Mouse (Mus musculus) hindbrain, embryonic 15.5 days (tissue): ENCODE measurements around the gene Gpr139. TPM values are rescaled to one million over a fixed set of nuclear protein-coding genes. Genes with fewer than 3 reads are reported as not detected.

Experiments
- ATAC-seq: fragments of 200-750 bp; cut with Nextera tagmentation; 2 replicates; pipeline ENCODE4 v1.8.0; 2017; ENCODE audit warnings: low read depth, moderate number of reproducible peaks, moderate TSS enrichment; ENCODE audit not compliant: low FRiP score
- H3K27ac ChIP-seq: fragments of 300-500 bp; sonication (generic); replicated peaks from 2 replicates; pipeline ENCODE4 v1.5.1; 2015; ENCODE audit warnings: mild to moderate bottlenecking, inconsistent platforms
- H3K27me3 ChIP-seq: fragments of 300-500 bp; sonication (generic); 2 replicates; pipeline ENCODE4 v1.6.1; 2015; ENCODE audit warnings: control low read depth, inconsistent platforms
- H3K36me3 ChIP-seq: fragments of 300-500 bp; sonication (generic); 2 replicates; pipeline ENCODE4 v1.6.1; 2015; ENCODE audit warnings: control low read depth, inconsistent platforms
- H3K4me1 ChIP-seq: fragments of 300-500 bp; sonication (generic); replicated peaks from 2 replicates; pipeline ENCODE4 v1.6.1; 2015; ENCODE audit warnings: control low read depth, inconsistent platforms
- H3K4me2 ChIP-seq: fragments of 300-500 bp; sonication (generic); 2 replicates; pipeline ENCODE4 v1.6.1; 2015; ENCODE audit warnings: moderate library complexity, mild to moderate bottlenecking, inconsistent platforms
- H3K4me3 ChIP-seq: fragments of 300-500 bp; sonication (generic); 2 replicates; pipeline ENCODE4 v1.5.1; 2015; ENCODE audit warnings: mild to moderate bottlenecking, inconsistent platforms
- H3K9ac ChIP-seq: fragments of 300-500 bp; sonication (generic); 2 replicates; pipeline ENCODE4 v1.6.1; 2015; ENCODE audit warnings: inconsistent platforms
- H3K9me3 ChIP-seq: fragments of 300-500 bp; sonication (generic); 2 replicates; pipeline ENCODE4 v1.6.1; 2016; ENCODE audit warnings: control low read depth, inconsistent platforms
- whole genome bisulfite sequencing: fragments of 180-500 bp; shearing (Covaris S2); methylation state at CpG from one replicate; pipeline ENCODE4 v1.1.7; 2015; 5-methylcytosine and 5-hydroxymethylcytosine counted together
- polyA plus RNA-seq: library from polyadenylated mRNA; unstranded; fragments of >200 nt; fragmentation: Nextera tagmentation; extraction: Ambion mirVana; gene quantifications from 2 replicates; pipeline ENCODE4 v1.2.1, GENCODE M21; 2015

Gene Gpr139
- polyA plus RNA-seq: 11.4 and 13.2 TPM in 2 replicates

DNA sequence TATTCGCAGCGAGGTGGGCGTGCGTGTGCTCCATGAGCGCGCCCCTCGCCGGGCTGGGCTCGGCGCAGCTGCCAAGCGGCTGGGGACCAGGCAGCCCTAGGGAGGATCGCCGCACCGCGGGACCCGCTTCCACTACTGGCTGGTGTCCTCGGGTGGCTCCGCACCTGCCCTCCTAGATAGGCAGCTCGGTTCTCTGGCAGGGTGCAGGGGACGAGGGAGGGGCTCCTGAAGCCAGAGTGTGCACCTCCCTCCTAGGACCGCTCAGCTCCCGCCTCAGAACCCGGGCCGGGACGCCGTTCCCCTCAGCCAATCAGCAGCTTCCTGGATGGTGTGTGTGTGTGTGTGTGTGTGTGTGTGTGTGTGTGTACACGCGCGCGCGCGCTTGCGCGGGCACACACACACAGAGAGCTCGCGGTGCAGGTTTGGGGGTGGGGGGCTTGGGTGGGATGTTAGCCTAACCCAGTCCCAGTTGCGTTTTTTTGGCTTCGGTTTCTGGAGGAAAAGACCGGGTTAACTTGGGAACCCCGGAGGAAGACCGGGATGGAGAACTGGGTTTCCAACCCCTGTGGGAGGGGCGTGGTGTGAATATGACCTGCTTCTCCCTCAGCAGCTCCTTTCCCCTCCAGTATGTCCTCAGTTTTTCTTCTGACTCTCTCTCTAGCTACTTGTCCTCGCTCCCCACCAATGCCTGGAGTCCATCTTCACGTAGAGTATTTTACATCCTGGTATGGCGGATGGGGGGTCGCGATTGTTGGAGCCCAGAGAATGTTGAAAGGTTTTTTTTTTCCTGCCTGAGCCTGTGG lies at the start of gene Gpr139:
TSS of gene Gpr139 (minus strand) at position 263 of the 803 bp plus-strand sequence.
- Histone ChIP-seq H3K4me3 (peak within 1 kb of the TSS; percentile 62), H3K27ac (peak within 1 kb of the TSS; percentile 87), H3K36me3 (no peaks in the 10 kb centered on the region), H3K4me2 (peak within 1 kb of the TSS; percentile 73), H3K9me3 (no peaks in the 10 kb centered on the region), H3K9ac (peak within 1 kb of the TSS; percentile 64), H3K4me1 (peaks cover 38% of the 10 kb centered on the region), H3K27me3 (peaks cover 5% of the 10 kb centered on the region; the same call in 1 of the 2 replicates)
- under 1% methylated on average over 47 of the region's 47 CpGs for WGBS
- ATAC-seq: peak; percentile 96

DNA sequence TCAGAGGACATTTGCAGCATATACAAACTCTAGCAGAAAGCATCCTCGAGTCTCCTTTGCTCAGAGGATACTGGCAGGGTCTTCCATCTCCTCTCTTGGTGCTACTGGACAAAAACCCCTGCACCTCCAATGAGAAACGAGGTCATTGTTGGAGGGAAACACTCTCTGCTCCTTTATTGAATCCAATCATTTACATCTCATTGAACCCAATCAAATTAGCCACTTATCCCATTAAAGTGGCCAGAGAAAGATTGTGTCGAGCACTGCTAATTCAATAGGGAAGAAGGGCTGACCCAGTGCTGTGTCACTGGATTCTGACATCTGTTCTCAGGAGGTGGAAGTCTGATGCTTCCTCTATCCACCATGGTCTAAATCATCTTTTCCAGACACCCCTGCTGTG lies 46.6 kb upstream of the Gpr139 start:
- no peaks in the 10 kb centered on the region for H3K27me3 ChIP-seq
- H3K4me2 ChIP-seq: no peak overlapping the region
- WGBS: 31% methylated on average over 3 of the region's 3 CpGs
- no peaks in the 10 kb centered on the region for H3K9me3 ChIP-seq
- no peaks in the 10 kb centered on the region for H3K4me1 ChIP-seq
- H3K9ac ChIP-seq: no peak overlapping the region
- H3K36me3 ChIP-seq: no peaks in the 10 kb centered on the region
- ATAC-seq: no peak
- H3K27ac ChIP-seq: no peak overlapping the region
- H3K4me3 ChIP-seq: no peak overlapping the region

DNA sequence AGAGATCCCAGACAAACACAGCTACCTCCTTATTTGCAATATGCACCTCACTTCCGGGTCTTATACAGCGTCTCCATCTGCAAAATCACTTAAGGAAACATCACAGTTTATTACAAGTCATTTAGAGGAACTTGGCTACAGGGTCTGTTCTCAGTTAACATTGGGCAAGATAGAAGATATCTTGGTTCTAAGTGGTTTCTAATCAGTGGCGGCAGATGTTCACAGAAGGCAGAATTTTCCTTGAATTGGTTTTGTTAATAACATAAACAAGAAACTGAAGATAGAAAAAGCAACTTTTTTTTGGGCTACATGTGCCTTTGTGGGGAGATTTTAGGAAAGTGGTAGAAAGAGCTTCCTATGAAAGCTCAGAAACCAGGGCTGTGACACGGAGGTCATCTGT lies 38.3 kb upstream of the Gpr139 start:
- H3K36me3 ChIP-seq: no peaks in the 10 kb centered on the region
- H3K27me3 ChIP-seq: no peaks in the 10 kb centered on the region
- no peak overlapping the region for H3K4me3 ChIP-seq
- H3K27ac ChIP-seq: no peak overlapping the region
- H3K4me1 ChIP-seq: no peaks in the 10 kb centered on the region
- no peaks in the 10 kb centered on the region for H3K9me3 ChIP-seq
- no peak overlapping the region for H3K4me2 ChIP-seq
- H3K9ac ChIP-seq: no peak overlapping the region
- no peak for ATAC-seq
- 94% methylated on average over 4 of the region's 4 CpGs for WGBS

DNA sequence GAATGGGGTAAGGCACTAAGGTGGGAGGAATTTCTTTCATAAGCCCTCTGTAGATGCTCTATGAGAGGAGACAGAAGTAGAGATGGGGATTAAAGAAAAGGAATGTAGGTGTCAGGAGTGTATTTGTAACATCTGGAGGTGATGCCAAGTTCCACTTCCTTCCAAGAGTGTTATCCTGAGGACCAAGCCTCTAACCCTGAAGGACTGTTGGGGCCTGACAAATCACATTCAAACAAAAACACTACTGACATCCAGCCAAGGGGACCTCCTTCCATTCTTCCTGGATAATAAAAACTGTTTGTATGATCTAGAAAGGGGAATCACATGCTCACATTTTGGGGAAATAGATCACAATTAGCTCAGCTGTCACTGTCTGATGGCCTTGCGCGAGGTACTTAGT lies 34.7 kb upstream of the Gpr139 start:
- 79% methylated on average over 2 of the region's 2 CpGs for WGBS
- no peaks in the 10 kb centered on the region for H3K27me3 ChIP-seq

DNA sequence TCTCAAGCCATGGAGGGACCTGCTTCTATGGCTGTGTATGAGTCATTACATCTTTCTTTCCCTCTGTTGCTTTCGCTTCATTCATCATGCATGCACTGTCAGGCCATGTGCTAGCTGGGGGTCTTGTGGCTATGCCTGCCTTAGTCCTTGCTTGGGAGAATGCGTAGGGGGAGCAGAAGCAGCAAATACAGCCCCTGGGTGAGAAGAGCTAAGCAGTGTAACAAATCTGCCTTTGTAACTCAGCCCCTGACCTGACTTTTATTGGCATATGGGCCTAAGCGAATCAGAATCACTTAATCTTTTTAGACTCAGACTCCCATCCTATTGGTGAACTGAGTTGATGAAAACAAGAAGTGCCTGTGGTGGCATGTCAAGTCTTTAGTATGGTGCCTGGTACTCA lies 22.8 kb upstream of the Gpr139 start:
- ATAC-seq: no peak

More for the DNA sequence above, 34.7 kb upstream of the Gpr139 start:
- Histone ChIP-seq H3K4me2 (no peak overlapping the region), H3K9ac (no peak overlapping the region), H3K4me3 (no peak overlapping the region), H3K36me3 (no peaks in the 10 kb centered on the region), H3K9me3 (no peaks in the 10 kb centered on the region), H3K27ac (no peak overlapping the region), H3K4me1 (no peaks in the 10 kb centered on the region)
- no peak for ATAC-seq

DNA sequence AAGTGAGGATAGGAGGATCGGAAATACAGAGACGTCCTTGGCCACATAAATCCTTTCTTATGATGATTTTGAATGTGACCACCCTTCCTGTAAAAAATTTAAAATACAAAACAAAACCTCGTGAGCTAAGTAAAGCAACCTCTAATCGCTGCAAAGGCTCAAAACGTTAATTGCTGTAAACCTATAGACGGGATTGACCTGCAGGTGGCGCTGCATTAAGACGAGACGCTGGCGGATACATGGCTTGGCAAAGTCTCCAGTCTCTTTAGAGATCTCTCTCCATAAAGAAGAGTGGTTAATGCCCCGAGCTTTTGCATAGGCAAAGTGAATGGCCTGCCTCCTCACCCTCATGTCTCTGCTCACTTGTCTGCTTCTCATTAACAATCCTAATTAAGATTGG lies 2.0 kb upstream of the Gpr139 start:
- Histone ChIP-seq H3K27ac (0 out of 2 replicates have a peak overlapping the region, but pooled peaks have one; percentile 87), H3K4me2 (0 out of 2 replicates have a peak overlapping the region, but pooled peaks have one; percentile 73), H3K9ac (no peak overlapping the region), H3K4me3 (no peak overlapping the region), H3K36me3 (no peaks in the 10 kb centered on the region), H3K4me1 (peaks cover 33% of the 10 kb centered on the region), H3K27me3 (peaks cover 5% of the 10 kb centered on the region; the same call in 1 of the 2 replicates), H3K9me3 (no peaks in the 10 kb centered on the region)
- 15% methylated on average over 11 of the region's 11 CpGs for WGBS
- ATAC-seq: no peak

More for the DNA sequence above, 22.8 kb upstream of the Gpr139 start:
- no peak overlapping the region for H3K4me3 ChIP-seq
- H3K4me2 ChIP-seq: no peak overlapping the region
- H3K9ac ChIP-seq: no peak overlapping the region
- H3K4me1 ChIP-seq: no peaks in the 10 kb centered on the region
- H3K9me3 ChIP-seq: no peaks in the 10 kb centered on the region
- no peaks in the 10 kb centered on the region for H3K27me3 ChIP-seq
- WGBS: 64% methylated on average over 3 of the region's 3 CpGs
- H3K27ac ChIP-seq: no peak overlapping the region
- no peaks in the 10 kb centered on the region for H3K36me3 ChIP-seq

DNA sequence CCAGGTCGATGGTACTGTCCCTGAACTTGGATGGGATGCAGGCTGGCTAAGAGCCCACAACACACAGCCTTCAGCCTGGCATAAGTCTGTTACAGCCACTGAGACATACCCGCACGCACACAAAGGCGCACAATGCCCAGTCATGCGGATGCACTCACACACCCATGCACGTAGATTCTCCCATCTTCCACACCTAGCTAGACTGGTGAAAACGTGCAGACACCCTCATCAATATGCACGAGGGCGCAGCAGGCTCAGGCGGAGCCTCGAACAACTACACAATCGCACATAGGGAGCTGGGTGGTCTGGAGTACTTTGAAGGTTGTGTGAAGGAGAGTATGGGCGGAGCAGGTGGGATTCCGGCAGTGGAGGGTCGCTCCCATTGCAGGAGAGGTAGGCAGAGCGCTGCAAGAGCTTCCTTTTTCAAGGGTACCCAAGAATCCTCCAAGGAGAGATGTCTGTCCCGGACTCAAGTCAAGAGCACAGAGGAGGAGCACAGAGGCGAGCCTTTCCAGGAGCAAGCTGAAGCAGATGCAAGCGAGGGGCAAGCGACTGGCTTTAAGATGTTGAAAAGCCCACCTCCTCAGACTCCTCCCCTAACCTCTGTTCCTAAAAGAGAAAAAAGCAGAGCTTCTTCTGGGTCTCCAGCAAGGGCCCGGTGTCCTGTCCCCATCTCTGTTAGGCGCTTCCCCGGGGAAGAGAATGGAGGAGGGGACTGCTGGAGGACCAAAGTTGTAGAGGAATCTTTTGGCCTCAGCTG lies 958 bp upstream of the Gpr139 start:
- Histone ChIP-seq H3K9ac (peak overlapping the region; percentile 64), H3K36me3 (no peaks in the 10 kb centered on the region), H3K9me3 (no peaks in the 10 kb centered on the region), H3K27ac (peak overlapping the region; percentile 87), H3K4me2 (peak overlapping the region; percentile 73), H3K4me1 (peaks cover 38% of the 10 kb centered on the region), H3K27me3 (peaks cover 5% of the 10 kb centered on the region; the same call in 1 of the 2 replicates), H3K4me3 (peak overlapping the region; percentile 62)
- WGBS: under 1% methylated on average over 23 of the region's 23 CpGs
- ATAC-seq: peak; percentile 66

- Histone ChIP-seq H3K27me3 (peaks cover 5% of the 10 kb centered on the region; the same call in 1 of the 2 replicates), H3K9ac (no peak overlapping the region), H3K9me3 (no peaks in the 10 kb centered on the region), H3K36me3 (no peaks in the 10 kb centered on the region), H3K4me3 (no peak overlapping the region), H3K4me2 (peak overlapping the region; percentile 73), H3K4me1 (peaks cover 38% of the 10 kb centered on the region), H3K27ac (no peak overlapping the region)
- ATAC-seq: no peak
- WGBS: 51% methylated on average over 4 of the region's 4 CpGs
Measured at GRCm38 (mm10) chr7:119181053-119181452, 3.4 kb downstream of the Gpr139 start.

DNA sequence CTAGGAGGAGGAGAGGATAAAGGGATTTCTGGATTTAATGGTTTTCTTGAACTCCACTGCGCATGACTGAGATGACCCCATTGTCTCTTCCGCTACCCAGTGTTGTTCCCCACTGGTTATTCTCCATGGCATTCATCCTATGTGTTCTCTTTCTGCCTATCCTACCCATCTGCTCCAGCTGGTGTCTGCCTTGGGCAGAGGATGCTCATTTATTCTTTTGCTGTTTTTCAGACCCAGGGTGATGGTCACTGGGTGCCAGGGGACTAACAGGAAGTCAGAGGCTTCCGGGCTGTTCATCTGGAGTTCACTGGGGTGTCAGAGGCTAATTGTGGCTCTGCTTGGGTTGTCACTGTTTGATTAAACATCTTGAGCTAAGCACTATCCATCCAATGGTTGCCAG lies 24.4 kb downstream of the Gpr139 start:
- H3K27me3 ChIP-seq: no peaks in the 10 kb centered on the region
- no peak overlapping the region for H3K9ac ChIP-seq
- 33% methylated on average over 3 of the region's 3 CpGs for WGBS
- H3K4me1 ChIP-seq: no peaks in the 10 kb centered on the region
- H3K4me3 ChIP-seq: no peak overlapping the region
- ATAC-seq: no peak
- no peaks in the 10 kb centered on the region for H3K36me3 ChIP-seq
- no peak overlapping the region for H3K4me2 ChIP-seq
- H3K27ac ChIP-seq: no peak overlapping the region
- H3K9me3 ChIP-seq: no peaks in the 10 kb centered on the region

DNA sequence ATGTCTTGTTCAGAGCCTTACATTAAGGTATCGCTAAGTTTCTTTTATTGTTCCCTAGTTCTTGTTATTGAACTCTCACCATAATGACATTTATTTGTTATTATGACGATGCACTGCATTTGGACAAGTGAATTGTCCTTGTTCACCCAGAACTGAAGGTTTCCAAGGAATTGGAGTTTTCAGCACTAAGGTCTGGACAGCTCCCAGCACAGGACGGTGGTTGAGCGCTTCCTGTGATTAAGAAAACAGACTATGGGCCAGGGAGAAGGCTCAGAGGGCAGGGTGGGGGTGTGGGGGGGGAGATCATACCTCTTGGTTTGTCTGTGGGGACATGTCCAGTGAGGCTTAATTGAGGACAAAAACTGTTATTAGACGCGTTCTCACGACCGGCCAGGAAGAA lies 72.6 kb downstream of the Gpr139 start:
- Histone ChIP-seq H3K36me3 (no peaks in the 10 kb centered on the region), H3K9me3 (no peaks in the 10 kb centered on the region), H3K4me3 (no peak overlapping the region), H3K4me2 (no peak overlapping the region), H3K9ac (no peak overlapping the region), H3K27me3 (no peaks in the 10 kb centered on the region), H3K27ac (no peak overlapping the region), H3K4me1 (no peaks in the 10 kb centered on the region)
- ATAC-seq: no peak
- WGBS: 73% methylated on average over 8 of the region's 8 CpGs

GRCm38 (mm10) chr7:119105878-119106277 lies 78.5 kb downstream of the Gpr139 start:
- Histone ChIP-seq H3K9ac (no peak overlapping the region), H3K27ac (no peak overlapping the region), H3K4me2 (no peak overlapping the region), H3K36me3 (no peaks in the 10 kb centered on the region), H3K4me3 (no peak overlapping the region), H3K27me3 (no peaks in the 10 kb centered on the region), H3K4me1 (no peaks in the 10 kb centered on the region), H3K9me3 (no peaks in the 10 kb centered on the region)
- 85% methylated on average over 4 of the region's 4 CpGs for WGBS
- ATAC-seq: no peak

DNA sequence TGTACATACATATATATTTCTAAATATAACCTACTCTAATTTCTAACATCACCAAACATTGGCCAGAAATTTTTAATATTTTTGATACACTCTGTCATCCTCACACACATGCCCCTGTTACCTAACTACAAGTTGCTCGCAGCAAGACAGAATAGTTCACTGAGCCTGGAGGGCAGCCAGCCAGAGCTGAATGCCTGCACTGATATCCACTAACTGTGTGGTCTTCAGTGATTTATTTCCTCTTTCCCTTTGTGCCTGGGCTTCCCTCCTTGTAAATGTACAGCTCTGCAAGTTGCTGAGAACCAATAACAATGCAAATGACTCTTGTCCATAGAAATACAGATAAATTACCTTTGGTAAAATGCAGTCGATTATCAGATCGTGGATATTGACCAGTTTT lies 87.8 kb downstream of the Gpr139 start:
- Histone ChIP-seq H3K9ac (no peak overlapping the region), H3K27ac (no peak overlapping the region), H3K4me1 (no peaks in the 10 kb centered on the region), H3K36me3 (no peaks in the 10 kb centered on the region), H3K4me3 (no peak overlapping the region), H3K9me3 (no peaks in the 10 kb centered on the region), H3K4me2 (no peak overlapping the region), H3K27me3 (0 out of 2 replicates have a peak, but pooled peaks cover 2% of the 10 kb centered on the region)
- 50% methylated on average over 3 of the region's 3 CpGs for WGBS
- ATAC-seq: no peak
